Mouse (Mus musculus) c-Kit-positive CD71-positive TER-119-negative erythroid progenitor cells, embryonic 14.5 days (primary cell): ENCODE data around the gene B4gat1.
"Not testable (repeated sequence)": the region's sequence is repeated elsewhere in the genome, so short reads cannot be mapped to it uniquely, and the experiment has no call there.

ENCODE experiments used
- DNase-seq: peaks from one replicate; pipeline ENCODE4 v3.0.0-alpha.2; 2013; ENCODE audit warnings: low read depth

The B4gat1 gene

GRCm38 (mm10) chr19:5083961-5084833 lies 45.6 kb downstream of the B4gat1 start:
- DNase-seq, result no peak

- DNase-seq, result no peak
These were observed 46.2 kb downstream of the B4gat1 start for GRCm38 (mm10) chr19:5084834-5085144.

- no peak for DNase-seq
These were observed 46.7 kb downstream of the B4gat1 start, which contains the start of gene Tmem151a for GRCm38 (mm10) chr19:5085145-5085863. TSS of gene Tmem151a (minus strand) at chr19:5085531.

GRCm38 (mm10) chr19:5086533-5086932 lies 47.9 kb downstream of the B4gat1 start:
- not testable (repeated sequence) for DNase-seq

GRCm38 (mm10) chr19:5087884-5088728 lies 49.5 kb downstream of the B4gat1 start, which contains the start of gene Yif1a:
TSS of gene Yif1a (plus strand) at chr19:5088538.
- DNase-seq, result peak; percentile 98

GRCm38 (mm10) chr19:5089324-5089723 lies 50.7 kb downstream of the B4gat1 start:
- DNase-seq, result no peak
